Mouse (Mus musculus) liver, postnatal 0 days (tissue): ENCODE measurements around the gene Mgat5.

ENCODE experiments used
- CTCF ChIP-seq: sonication (generic); IDR thresholded peaks from 2 replicates; pipeline ENCODE4 v1.5.1; 2016; ENCODE audit warnings: antibody characterized with exemption, low read depth
- EP300 ChIP-seq: IDR thresholded peaks from 2 replicates; pipeline ENCODE4 v1.6.1; 2016; ENCODE audit warnings: antibody characterized with exemption, low read depth, mild to moderate bottlenecking

DNA sequence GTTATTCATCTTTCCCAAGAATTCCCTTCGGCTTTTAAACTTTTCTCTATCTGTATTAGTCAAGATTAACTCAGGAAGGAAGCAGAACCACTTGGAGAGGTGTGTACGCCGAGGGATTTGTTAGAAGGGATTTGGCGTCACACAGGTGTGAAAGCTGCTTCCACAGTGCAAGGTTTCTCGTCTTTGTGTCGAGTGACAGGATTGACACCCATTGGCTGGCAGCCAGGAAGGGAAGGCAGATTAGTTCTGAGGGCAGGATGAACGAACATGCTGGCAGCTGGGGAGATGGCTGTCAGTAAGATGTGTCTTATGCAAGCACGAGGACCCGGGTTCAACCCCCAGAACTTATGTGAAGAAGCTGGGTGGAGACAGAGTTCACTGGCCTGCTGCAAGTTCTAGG is 148.6 kb downstream of the Mgat5 start:
- no peak for TF ChIP-seq CTCF
- TF ChIP-seq EP300 = no peak
